Mouse (Mus musculus): ENCODE data around the gene Megf8.

DNA sequence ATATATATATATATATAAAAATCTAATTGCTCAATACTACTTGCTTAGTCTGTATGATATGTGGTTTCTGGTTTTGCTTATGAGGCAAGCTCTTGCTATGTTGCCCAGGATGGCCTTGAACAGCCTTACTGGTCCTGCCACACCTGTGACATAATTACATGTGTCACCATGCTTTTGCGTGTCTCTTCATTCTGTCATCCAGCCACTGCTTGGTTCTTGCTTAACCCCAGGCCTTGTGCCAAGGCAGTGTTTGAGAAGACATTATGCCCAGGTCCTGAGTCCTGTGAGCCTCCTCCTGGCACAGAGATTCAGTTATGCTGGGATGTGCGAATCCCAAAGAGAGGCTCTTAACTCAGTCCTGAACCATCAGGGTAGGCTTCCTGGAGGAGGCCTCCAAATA lies 6.3 kb downstream of the Megf8 start:
- TF ChIP-seq HCFC1 (IDR thresholded peaks at IDR 0.05; ENCODE audit: borderline replicate concordance, insufficient read depth, low read length): no peak
- no peak for TF ChIP-seq MAFK (IDR thresholded peaks at IDR 0.05; ENCODE audit: insufficient read depth, low read depth, low read length)
